Mouse (Mus musculus) lung, postnatal 0 days (tissue): ENCODE results near the gene Ubr4.

Source experiments
- CTCF ChIP-seq: IDR thresholded peaks from 2 replicates; pipeline ENCODE4 v1.5.1; 2016; ENCODE audit warnings: antibody characterized with exemption, mild to moderate bottlenecking
- EP300 ChIP-seq: IDR thresholded peaks from 2 replicates; pipeline ENCODE4 v1.6.1; 2016; ENCODE audit warnings: antibody characterized with exemption, mild to moderate bottlenecking, control low read depth

- TF ChIP-seq CTCF = no peak
- TF ChIP-seq EP300 = no peak
Measured at GRCm38 (mm10) chr4:139459970-139460369, 107.6 kb downstream of the Ubr4 start.
